13 mouse cellular contexts compared by ENCODE assay signal in the genomic region with DNA sequence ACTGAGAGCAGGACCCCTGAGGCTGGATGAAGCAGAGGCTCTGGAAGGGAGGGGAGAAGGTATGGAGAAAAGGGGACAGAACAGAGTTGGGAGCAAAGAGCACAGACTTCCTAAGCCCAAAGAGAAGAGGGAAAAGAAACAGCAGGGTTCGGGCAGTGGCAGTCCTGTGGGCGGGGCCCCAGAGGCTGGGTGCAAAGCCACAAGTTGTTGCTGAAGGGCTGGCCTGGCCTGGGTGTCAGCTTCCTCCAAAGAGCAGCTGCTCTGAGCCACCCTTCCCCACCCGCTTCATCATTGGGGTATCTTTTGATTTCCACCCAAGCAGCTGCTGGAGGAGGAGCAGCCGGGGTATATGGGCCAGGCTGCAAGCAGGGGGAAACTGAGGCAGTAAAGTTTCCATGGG. TPM values are rescaled to one million over a fixed set of nuclear protein-coding genes. Genes with fewer than 3 reads are reported as not detected.
A peak's percentile ranks its signal among the peaks of the same experiment; 100 is the strongest.
DNase-seq lines count a peak whose midpoint lies in the region; ATAC-seq lines count a peak whose summit lies in the region.
"Had no signal": no experiment of that assay in that cellular context is flagged by ENCODE, and none has a peak within 500 bp of the region (broad histone marks: within the 10 kb centered on the region; RNA-seq: fewer than 3 reads in every experiment).

No protein-coding gene starts in this region.

- H3K27ac ChIP-seq in limb, embryonic 12.5 days, result peak overlapping the region; percentile 51
- no peak overlapping the region for H3K27ac ChIP-seq in limb, embryonic 10.5 days
- H3K27ac ChIP-seq in hindbrain, embryonic 11.5 days (ENCODE audit: low read depth, low read length), result no peak overlapping the region
- H3K27ac ChIP-seq: liver, embryonic 14.5 days had no signal

- 44% methylated on average over 4 of the region's 4 CpGs for WGBS in limb, embryonic 12.5 days
- WGBS in limb, embryonic 10.5 days, result 47% methylated on average over 4 of the region's 4 CpGs
- WGBS in hindbrain, embryonic 11.5 days, result 50% methylated on average over 4 of the region's 4 CpGs

- H3K4me1 ChIP-seq in limb, embryonic 12.5 days (replicated peaks), result peaks cover 37% of the 10 kb centered on the region
- peaks cover 53% of the 10 kb centered on the region for H3K4me1 ChIP-seq in limb, embryonic 10.5 days
- H3K4me1 ChIP-seq in hindbrain, embryonic 11.5 days (replicated peaks; ENCODE audit: control insufficient read depth, insufficient read depth, low read length), result no peaks in the 10 kb centered on the region

- H3K9ac ChIP-seq in limb, embryonic 12.5 days (replicated peaks), result no peak overlapping the region
- no peak overlapping the region for H3K9ac ChIP-seq in hindbrain, embryonic 11.5 days (ENCODE audit: low read depth, low read length)
- H3K9ac ChIP-seq: kidney, embryonic 15.5 days; liver, embryonic 14.5 days had no signal

- no peak for ATAC-seq in limb, embryonic 12.5 days (ENCODE audit: insufficient number of reproducible peaks, insufficient read depth, low FRiP score, low TSS enrichment, low read depth)
- ATAC-seq in hindbrain, embryonic 11.5 days (ENCODE audit: low FRiP score), result no peak

- H3K4me2 ChIP-seq in limb, embryonic 12.5 days, result peak overlapping the region; percentile 21; the same call in 1 of the 2 replicates
- no peak overlapping the region for H3K4me2 ChIP-seq in hindbrain, embryonic 11.5 days (replicated peaks; ENCODE audit: low read depth, low read length)
- H3K4me2 ChIP-seq: kidney, embryonic 15.5 days had no signal

- peaks cover 33% of the 10 kb centered on the region for H3K36me3 ChIP-seq in limb, embryonic 12.5 days
- peaks cover 35% of the 10 kb centered on the region for H3K36me3 ChIP-seq in limb, embryonic 10.5 days
- peaks cover 6% of the 10 kb centered on the region; the same call in 1 of the 2 replicates for H3K36me3 ChIP-seq in hindbrain, embryonic 11.5 days (ENCODE audit: control insufficient read depth, insufficient read depth, low read length)

- DNase-seq in limb, embryonic 10.5 days (ENCODE audit: low spot score), result no peak
- DNase-seq in NIH3T3 (ENCODE audit: low read depth), result peak; percentile 9
- DNase-seq in gastrocnemius, postnatal 10 days, result peak; percentile 75
- peak; percentile 47 for DNase-seq in lung, postnatal 36 days
- no peak for DNase-seq in retina, postnatal 1 day
- DNase-seq in left cerebral cortex, postnatal 36 days (ENCODE audit: low spot score in 2 of 2), result no peak
- DNase-seq in hindbrain, embryonic 11.5 days (ENCODE audit: low spot score), result no peak
- DNase-seq: cerebellum, adult 11 months had no signal

- intact Hi-C loops in left cerebral cortex, postnatal 36 days (cut with DNase I), result no loop called here

- H3K9me3 ChIP-seq in limb, embryonic 12.5 days, result no peaks in the 10 kb centered on the region
- H3K9me3 ChIP-seq in limb, embryonic 10.5 days (replicated peaks), result no peaks in the 10 kb centered on the region
- no peaks in the 10 kb centered on the region for H3K9me3 ChIP-seq in hindbrain, embryonic 11.5 days (ENCODE audit: control insufficient read depth, low read length)
- H3K9me3 ChIP-seq: kidney, embryonic 15.5 days had no signal

- no peak overlapping the region for H3K4me3 ChIP-seq in limb, embryonic 12.5 days (replicated peaks)
- H3K4me3 ChIP-seq in limb, embryonic 10.5 days, result no peak overlapping the region
- H3K4me3 ChIP-seq in hindbrain, embryonic 11.5 days (ENCODE audit: low read depth, low read length), result no peak overlapping the region
- H3K4me3 ChIP-seq: heart, adult 2 months; kidney, embryonic 15.5 days had no signal

- H3K27me3 ChIP-seq in limb, embryonic 12.5 days, result peaks cover 6% of the 10 kb centered on the region; the same call in 1 of the 2 replicates
- H3K27me3 ChIP-seq in limb, embryonic 10.5 days (ENCODE audit: low read depth, poor library complexity, severe bottlenecking), result peaks cover 8% of the 10 kb centered on the region; the same call in 1 of the 2 replicates
- no peaks in the 10 kb centered on the region for H3K27me3 ChIP-seq in hindbrain, embryonic 11.5 days (ENCODE audit: control insufficient read depth, insufficient read depth, low read length)
- H3K27me3 ChIP-seq: CH12.LX; kidney, embryonic 15.5 days had no signal

RNA-seq across cellular contexts. Expression of gene Atp2a1, which starts 1.2 kb away (rescaled TPM):
- 52.5 and 54.1 TPM in 2 replicates for polyA plus RNA-seq in limb, embryonic 12.5 days (2016; fragmentation: Nextera tagmentation; extraction: Ambion mirVana)
- 0.59 and 5.3 TPM in 2 replicates for polyA plus RNA-seq in limb, embryonic 10.5 days (2016; fragmentation: Nextera tagmentation; extraction: Ambion mirVana)
- total RNA-seq in gastrocnemius, postnatal 10 days (2021), result over 10,000 TPM; 11,325 to 12,607 TPM
- total RNA-seq in left cerebral cortex, postnatal 36 days (2021), result under 1 TPM in 1 of 2 experiments, not detected in 1; 0.54 TPM
- 2.7 and 3.0 TPM in 2 replicates for polyA plus RNA-seq in hindbrain, embryonic 11.5 days (2014; fragmentation: Nextera tagmentation; extraction: Ambion mirVana)

RNA-seq across cellular contexts. Expression of gene Sh2b1, which starts 11.1 kb away (rescaled TPM):
- polyA plus RNA-seq in limb, embryonic 12.5 days (2016; fragmentation: Nextera tagmentation; extraction: Ambion mirVana), result 57.8 and 59.9 TPM in 2 replicates
- polyA plus RNA-seq in limb, embryonic 10.5 days (2016; fragmentation: Nextera tagmentation; extraction: Ambion mirVana), result 55.1 and 62.5 TPM in 2 replicates
- total RNA-seq in gastrocnemius, postnatal 10 days (2021), result 10 to 100 TPM; 52.0 to 53.7 TPM
- total RNA-seq in left cerebral cortex, postnatal 36 days (2021), result 10 to 100 TPM; 68.5 to 73.5 TPM
- 38.0 and 41.0 TPM in 2 replicates for polyA plus RNA-seq in hindbrain, embryonic 11.5 days (2014; fragmentation: Nextera tagmentation; extraction: Ambion mirVana)

RNA-seq across cellular contexts. Expression of gene Tufm, which starts 23.0 kb away (rescaled TPM):
- 137 and 140 TPM in 2 replicates for polyA plus RNA-seq in limb, embryonic 12.5 days (2016; fragmentation: Nextera tagmentation; extraction: Ambion mirVana)
- polyA plus RNA-seq in limb, embryonic 10.5 days (2016; fragmentation: Nextera tagmentation; extraction: Ambion mirVana), result 182 and 207 TPM in 2 replicates
- total RNA-seq in gastrocnemius, postnatal 10 days (2021), result 100 to 1,000 TPM in 1 of 2 experiments, 10 to 100 TPM in 1; 99.0 to 114 TPM
- total RNA-seq in left cerebral cortex, postnatal 36 days (2021), result 10 to 100 TPM; 77.2 to 81.6 TPM
- 140 and 147 TPM in 2 replicates for polyA plus RNA-seq in hindbrain, embryonic 11.5 days (2014; fragmentation: Nextera tagmentation; extraction: Ambion mirVana)

RNA-seq across cellular contexts. Expression of gene Rabep2, which starts 35.6 kb away (rescaled TPM):
- polyA plus RNA-seq in limb, embryonic 12.5 days (2016; fragmentation: Nextera tagmentation; extraction: Ambion mirVana), result 37.1 and 37.7 TPM in 2 replicates
- 30.3 and 36.9 TPM in 2 replicates for polyA plus RNA-seq in limb, embryonic 10.5 days (2016; fragmentation: Nextera tagmentation; extraction: Ambion mirVana)
- 10 to 100 TPM; 11.4 to 15.2 TPM for total RNA-seq in gastrocnemius, postnatal 10 days (2021)
- total RNA-seq in left cerebral cortex, postnatal 36 days (2021), result 10 to 100 TPM; 11.0 to 11.6 TPM
- 19.5 and 20.2 TPM in 2 replicates for polyA plus RNA-seq in hindbrain, embryonic 11.5 days (2014; fragmentation: Nextera tagmentation; extraction: Ambion mirVana)

RNA-seq across cellular contexts. Expression of gene Atxn2l, which starts 39.1 kb away (rescaled TPM):
- 59.6 and 65.8 TPM in 2 replicates for polyA plus RNA-seq in limb, embryonic 12.5 days (2016; fragmentation: Nextera tagmentation; extraction: Ambion mirVana)
- 60.6 and 62.5 TPM in 2 replicates for polyA plus RNA-seq in limb, embryonic 10.5 days (2016; fragmentation: Nextera tagmentation; extraction: Ambion mirVana)
- 10 to 100 TPM; 33.6 to 45.6 TPM for total RNA-seq in gastrocnemius, postnatal 10 days (2021)
- total RNA-seq in left cerebral cortex, postnatal 36 days (2021), result 100 to 1,000 TPM; 102 to 144 TPM
- 54.5 and 55.1 TPM in 2 replicates for polyA plus RNA-seq in hindbrain, embryonic 11.5 days (2014; fragmentation: Nextera tagmentation; extraction: Ambion mirVana)

Comparison
In these comparisons a context has a peak if more than half of its experiments do, and no peak if none do; other contexts are left out.
1. DNase-seq: peak in NIH3T3 (single experiment), gastrocnemius, postnatal 10 days (single experiment) and lung, postnatal 36 days (single experiment); none in limb, embryonic 10.5 days (single experiment), retina, postnatal 1 day (single experiment), left cerebral cortex, postnatal 36 days (0 of 2) and hindbrain, embryonic 11.5 days (single experiment).